Mouse (Mus musculus) kidney, adult 2 months (tissue): ENCODE results near the gene Nmu. TPM values are rescaled to one million over a fixed set of nuclear protein-coding genes. Genes with fewer than 3 reads are reported as not detected.

ENCODE experiments used
- DNase-seq: peaks from one replicate; pipeline ENCODE4 v3.0.0; 2021
- H3K27ac ChIP-seq: fragments of 200-500 bp; 2 replicates; pipeline ENCODE4 v1.5.1; 2012; ENCODE audit warnings: low read depth, low read length, control low read depth, inconsistent platforms; ENCODE audit not compliant: insufficient read depth
- H3K27me3 ChIP-seq: fragments of 200-500 bp; replicated peaks from 2 replicates; pipeline ENCODE4 v1.6.1; 2012; ENCODE audit warnings: mild to moderate bottlenecking, moderate library complexity, low read length, inconsistent platforms; ENCODE audit not compliant: control insufficient read depth, insufficient read depth
- H3K36me3 ChIP-seq: fragments of 200-500 bp; 2 replicates; pipeline ENCODE4 v1.6.1; 2012; ENCODE audit warnings: mild to moderate bottlenecking, moderate library complexity, low read length, inconsistent platforms; ENCODE audit not compliant: control insufficient read depth, insufficient read depth
- H3K4me1 ChIP-seq: fragments of 200-500 bp; 2 replicates; pipeline ENCODE4 v1.6.1; 2011; ENCODE audit warnings: low read length; ENCODE audit not compliant: control insufficient read depth, insufficient read depth
- H3K4me3 ChIP-seq: fragments of 200-500 bp; 2 replicates; pipeline ENCODE4 v1.5.1; 2011; ENCODE audit warnings: mild to moderate bottlenecking, low read depth, low read length, control low read depth; ENCODE audit not compliant: insufficient read depth
- CTCF ChIP-seq: fragments of 200-500 bp; conservative IDR thresholded peaks from 2 replicates; pipeline ENCODE4 v1.5.1; 2011; ENCODE audit warnings: low read depth, mild to moderate bottlenecking, control low read depth, low read length, moderate library complexity, mixed read lengths; ENCODE audit not compliant: insufficient read depth, insufficient read length
- POLR2A ChIP-seq: fragments of 200-500 bp; IDR thresholded peaks from one replicate; pipeline ENCODE4 v1.6.1; 2011; ENCODE audit warnings: low read depth, low read length, control low read depth
- WGBS: fragments of 180-500 bp; shearing (Covaris S2); methylation state at CpG from one replicate; pipeline ENCODE4 v1.1.7; 2018; 5-methylcytosine and 5-hydroxymethylcytosine counted together
- polyA plus RNA-seq: library from polyadenylated mRNA; depleted of rRNA; stranded (reverse); fragments of >200 nt; gene quantifications from 2 replicates; pipeline ENCODE4 v1.2.3, GENCODE M21; 2012

Gene Nmu
- polyA plus RNA-seq, 1 experiment: not detected

DNA sequence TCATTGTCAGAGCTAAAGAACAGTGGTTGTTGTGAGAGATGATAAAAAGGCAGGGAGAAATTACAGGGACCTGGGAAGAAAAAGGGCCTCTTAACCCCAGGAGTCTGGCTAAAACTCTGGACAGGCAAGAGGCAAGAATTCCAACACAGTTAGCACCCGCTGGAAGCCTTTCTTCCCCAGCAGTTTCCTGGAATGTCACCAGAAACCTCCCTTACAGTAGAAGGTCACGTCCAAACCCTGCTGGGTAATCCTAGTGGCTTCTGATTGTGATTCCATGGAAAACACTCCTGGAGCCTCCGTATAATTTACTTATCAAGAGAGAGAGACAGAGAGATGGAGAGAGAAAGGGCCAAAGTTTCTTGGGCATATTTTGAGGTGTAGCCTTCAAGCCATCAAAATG is 15.6 kb upstream of the Nmu start:
- Histone ChIP-seq H3K4me3 (no peak overlapping the region), H3K4me1 (no peaks in the 10 kb centered on the region), H3K27ac (no peak overlapping the region), H3K36me3 (no peaks in the 10 kb centered on the region), H3K27me3 (no peaks in the 10 kb centered on the region; the same call in 1 of the 2 replicates)
- WGBS: 30% methylated on average over 3 of the region's 3 CpGs
- TF ChIP-seq POLR2A (no peak), CTCF (no peak)
- no peak for DNase-seq

DNA sequence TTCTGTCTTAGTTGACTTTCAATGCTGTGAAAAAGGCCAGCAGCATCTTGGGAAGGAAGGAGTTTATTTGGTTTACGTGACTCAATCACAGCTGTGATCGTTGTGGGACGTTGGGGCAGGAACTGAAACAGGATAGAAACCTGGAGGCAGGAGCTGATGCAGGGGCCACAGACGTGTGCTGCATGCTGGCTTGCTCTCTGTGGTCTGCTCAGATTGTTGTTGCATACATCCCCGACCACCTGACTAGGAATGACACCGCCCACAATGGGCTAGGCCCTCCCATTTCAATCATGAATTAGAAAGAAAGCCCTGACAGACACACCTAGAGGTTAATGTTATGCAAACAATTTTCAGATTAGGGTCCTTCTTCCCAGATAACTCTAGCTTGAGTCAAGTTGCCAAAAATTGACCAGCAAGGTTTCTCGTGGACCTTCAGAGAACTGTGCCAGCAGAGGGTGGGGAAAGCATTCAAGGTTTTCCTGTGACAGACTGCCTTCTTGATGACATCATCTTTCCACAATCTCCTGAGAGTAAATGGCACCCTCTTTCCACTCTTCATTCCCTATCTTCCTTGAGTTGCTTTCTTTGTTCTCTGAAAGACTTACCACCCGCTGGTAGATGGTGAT is 5.7 kb upstream of the Nmu start:
- Histone ChIP-seq H3K4me1 (no peaks in the 10 kb centered on the region), H3K36me3 (no peaks in the 10 kb centered on the region), H3K27me3 (no peaks in the 10 kb centered on the region), H3K27ac (no peak overlapping the region), H3K4me3 (no peak overlapping the region)
- 76% methylated on average over 8 of the region's 8 CpGs for WGBS
- no peak for DNase-seq
- no peak for TF ChIP-seq CTCF

DNA sequence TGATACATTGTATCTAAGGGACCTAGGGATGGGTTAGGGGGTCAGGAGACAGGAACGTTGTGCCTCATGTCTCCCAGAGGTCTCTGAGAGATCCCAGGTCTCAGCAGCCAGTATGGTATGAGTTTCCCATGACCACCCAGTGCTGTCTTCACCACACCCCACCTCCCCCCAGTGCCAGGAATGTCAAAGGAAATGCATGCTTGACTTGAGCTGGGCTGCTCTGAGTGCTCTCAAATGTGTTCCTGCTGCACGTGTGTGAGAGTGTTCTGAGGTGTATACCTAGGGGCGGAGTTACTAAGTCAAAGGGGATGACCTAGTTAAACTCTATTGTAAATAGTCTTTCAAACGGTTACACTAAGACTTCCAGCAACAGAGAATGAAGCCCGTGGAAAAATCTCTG is 1.8 kb upstream of the Nmu start:
- no peak for DNase-seq
- H3K27ac ChIP-seq: no peak overlapping the region
- no peak overlapping the region for H3K4me3 ChIP-seq
- WGBS: 39% methylated on average over 5 of the region's 5 CpGs
- H3K27me3 ChIP-seq: peaks cover 2% of the 10 kb centered on the region
- no peaks in the 10 kb centered on the region for H3K4me1 ChIP-seq
- no peaks in the 10 kb centered on the region for H3K36me3 ChIP-seq
- TF ChIP-seq POLR2A: no peak
- TF ChIP-seq CTCF: no peak

DNA sequence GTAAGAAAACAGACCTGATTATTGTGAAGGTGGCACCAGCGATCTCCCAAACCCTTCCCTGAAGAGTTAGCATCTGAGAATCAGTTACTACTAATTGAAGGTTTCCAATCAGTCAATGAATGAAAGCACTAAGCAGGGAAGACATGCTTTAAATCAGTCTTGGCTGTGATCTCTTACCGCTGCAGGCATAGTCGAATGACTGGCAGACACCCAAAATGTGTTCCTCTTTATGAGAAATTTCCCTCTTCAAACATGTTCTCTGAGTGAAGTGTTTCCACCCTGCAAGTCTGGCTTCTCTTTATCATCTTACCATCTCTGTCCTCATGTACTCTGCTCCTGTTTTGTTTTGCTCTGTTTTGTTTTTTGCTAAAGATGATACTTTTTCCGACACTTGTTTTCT is 2.8 kb downstream of the Nmu start:
- Histone ChIP-seq H3K36me3 (no peaks in the 10 kb centered on the region), H3K27me3 (peaks cover 2% of the 10 kb centered on the region), H3K4me3 (no peak overlapping the region), H3K27ac (no peak overlapping the region), H3K4me1 (no peaks in the 10 kb centered on the region)
- no peak for DNase-seq
- TF ChIP-seq CTCF: no peak
- no peak for TF ChIP-seq POLR2A
- 87% methylated on average over 4 of the region's 4 CpGs for WGBS

DNA sequence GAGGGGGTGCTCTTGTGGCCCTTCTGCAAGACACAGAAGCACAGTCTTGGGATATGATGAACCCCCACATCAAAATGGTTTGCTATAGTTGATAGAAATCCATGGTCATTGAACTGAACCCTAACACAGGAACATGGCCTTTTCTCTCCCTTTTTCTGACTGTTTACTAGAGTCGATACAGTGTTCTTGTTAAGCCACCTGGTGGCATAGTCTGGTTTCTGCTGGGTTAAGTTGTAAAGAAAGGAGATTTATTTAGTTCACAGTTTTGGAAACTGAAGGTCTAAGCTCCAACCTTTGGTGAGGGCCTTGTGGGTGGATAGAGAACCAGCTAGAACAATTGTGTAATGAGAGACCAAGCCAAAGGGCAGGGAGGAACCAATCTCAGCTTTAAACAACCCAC is 3.5 kb downstream of the Nmu start:
- Histone ChIP-seq H3K27me3 (peaks cover 2% of the 10 kb centered on the region), H3K27ac (no peak overlapping the region), H3K4me3 (no peak overlapping the region), H3K36me3 (no peaks in the 10 kb centered on the region), H3K4me1 (no peaks in the 10 kb centered on the region)
- DNase-seq: no peak
- 65% methylated on average over 1 of the region's 1 CpGs for WGBS
- TF ChIP-seq CTCF: no peak
- TF ChIP-seq POLR2A: no peak

DNA sequence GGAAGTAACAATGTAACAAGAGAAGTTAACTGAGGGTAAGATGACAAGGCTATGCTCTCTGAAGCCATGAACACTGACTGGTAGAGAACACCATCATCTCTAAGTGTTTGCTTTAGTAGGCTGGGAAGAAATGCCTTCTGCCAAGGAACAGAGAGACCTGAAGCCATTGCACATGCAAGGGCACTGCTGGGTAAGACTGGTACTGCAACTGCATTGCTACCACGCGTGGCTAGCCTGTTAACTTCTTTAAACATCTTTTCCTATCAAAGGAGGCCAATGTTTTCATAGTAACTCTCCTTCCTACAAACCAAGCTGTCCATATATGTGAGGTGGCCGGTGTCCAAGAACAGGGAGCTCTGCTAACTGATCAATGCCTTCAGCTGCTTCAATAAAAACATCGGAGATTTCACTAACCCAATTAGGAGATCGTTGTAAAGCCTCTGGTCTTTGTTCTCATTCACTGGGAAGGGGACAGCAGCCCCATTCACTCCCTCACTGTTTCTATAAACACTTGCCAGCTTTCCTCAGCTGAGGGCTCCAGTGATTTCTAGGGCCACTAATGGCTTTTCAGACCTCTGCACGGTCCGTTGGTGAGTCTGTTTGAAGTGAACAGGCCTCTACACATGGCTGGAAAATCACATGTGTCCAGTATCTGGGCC is 11.5 kb downstream of the Nmu start:
- 41% methylated on average over 7 of the region's 7 CpGs for WGBS
- H3K36me3 ChIP-seq: no peaks in the 10 kb centered on the region

DNA sequence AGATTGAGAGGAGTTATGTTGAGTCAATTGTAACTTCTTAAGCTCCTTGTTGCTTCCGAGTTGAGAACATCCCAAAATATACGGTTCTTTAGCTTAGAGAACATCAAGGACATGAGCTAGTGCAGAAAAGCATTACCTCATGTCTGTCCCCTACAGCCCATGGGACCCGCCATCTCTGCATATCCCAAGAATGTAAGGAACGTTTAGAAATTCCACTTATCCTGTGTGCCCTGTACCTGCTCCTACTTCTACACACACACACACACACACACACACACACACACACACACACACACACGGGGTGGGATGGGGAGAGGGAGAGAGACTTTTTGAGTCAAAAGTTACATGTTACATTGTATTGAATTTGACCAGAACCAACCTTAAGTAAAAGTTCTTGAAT is 12.1 kb downstream of the Nmu start:
- Histone ChIP-seq H3K27ac (no peak overlapping the region), H3K4me3 (no peak overlapping the region), H3K4me1 (no peaks in the 10 kb centered on the region), H3K36me3 (no peaks in the 10 kb centered on the region), H3K27me3 (no peaks in the 10 kb centered on the region)
- TF ChIP-seq CTCF: no peak
- TF ChIP-seq POLR2A: no peak
- no peak for DNase-seq
- 82% methylated on average over 5 of the region's 5 CpGs for WGBS

More for the DNA sequence above, 11.5 kb downstream of the Nmu start:
- Histone ChIP-seq H3K27me3 (no peaks in the 10 kb centered on the region), H3K4me3 (no peak overlapping the region), H3K4me1 (no peaks in the 10 kb centered on the region), H3K27ac (no peak overlapping the region)
- DNase-seq: no peak
- TF ChIP-seq POLR2A (no peak), CTCF (no peak)
